Mouse (Mus musculus): ENCODE results near the gene Foxp1. TPM values are rescaled to one million over a fixed set of nuclear protein-coding genes. Genes with fewer than 3 reads are reported as not detected.

The Foxp1 gene
- polyA plus RNA-seq, 1 experiment from 2014 or later, result 91.9 TPM

DNA sequence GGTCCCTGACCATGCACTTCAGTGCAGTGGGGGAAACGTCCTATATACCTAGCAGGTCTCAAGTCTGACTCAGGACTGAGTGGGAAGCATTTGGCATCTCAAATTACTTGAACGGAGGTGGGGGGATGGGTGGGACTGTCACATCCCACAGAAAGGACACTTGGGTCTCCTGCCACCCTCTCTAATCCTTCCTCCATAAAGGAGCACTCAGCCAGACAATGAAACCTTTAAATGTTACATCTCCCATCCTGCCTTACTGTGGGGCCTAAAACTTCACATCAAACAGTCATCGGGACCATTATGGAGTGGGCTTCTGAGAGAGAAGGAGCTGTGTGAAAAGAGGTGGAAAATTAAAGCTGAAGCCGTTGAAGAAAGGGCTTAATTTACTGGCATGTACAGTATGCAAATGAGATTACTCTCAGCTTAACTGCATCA lies 321.2 kb downstream of the Foxp1 start:
- Histone ChIP-seq H3K9ac (ENCODE audit: low read depth, low read length) (no peak overlapping the region), H3K9me3 (ENCODE audit: control insufficient read depth, low read length) (no peaks in the 10 kb centered on the region), H3K27me3 (ENCODE audit: control insufficient read depth, insufficient read depth, low read length) (no peaks in the 10 kb centered on the region), H3K27ac (ENCODE audit: low read depth, low read length) (no peak overlapping the region), H3K4me2 (replicated peaks; ENCODE audit: low read depth, low read length) (no peak overlapping the region), H3K4me1 (replicated peaks; ENCODE audit: control insufficient read depth, insufficient read depth, low read length) (peaks cover 13% of the 10 kb centered on the region), H3K4me3 (ENCODE audit: low read depth, low read length) (no peak overlapping the region), H3K36me3 (ENCODE audit: control insufficient read depth, insufficient read depth, low read length) (no peaks in the 10 kb centered on the region)
- 0 out of 2 replicates have a peak, but pooled peaks have one; percentile 29 for ATAC-seq (ENCODE audit: low FRiP score)
- DNase-seq (ENCODE audit: low spot score), result peak; percentile 48
- WGBS, result 10% methylated on average over 4 of the region's 4 CpGs

DNA sequence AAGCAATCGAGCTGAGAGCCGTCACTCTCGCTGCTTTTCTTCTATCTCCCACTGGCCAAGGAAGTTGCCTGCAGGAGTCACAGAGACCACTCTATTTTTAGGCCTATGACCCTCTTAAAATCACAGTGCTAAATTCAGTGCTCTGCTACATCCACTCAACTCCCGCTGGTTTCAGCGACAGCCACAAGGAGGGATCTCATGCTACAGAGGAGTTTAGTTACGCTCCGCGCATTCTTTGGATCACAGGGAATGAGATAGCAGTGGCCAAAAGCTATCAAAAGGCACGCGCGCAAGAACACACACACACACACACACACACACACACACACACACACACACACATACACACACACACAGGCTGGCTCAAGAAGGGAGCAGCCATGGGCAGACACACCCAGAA lies 321.9 kb downstream of the Foxp1 start:
- no peaks in the 10 kb centered on the region for H3K27me3 ChIP-seq (ENCODE audit: control insufficient read depth, insufficient read depth, low read length)
- no peak overlapping the region for H3K4me2 ChIP-seq (replicated peaks; ENCODE audit: low read depth, low read length)
- H3K36me3 ChIP-seq (ENCODE audit: control insufficient read depth, insufficient read depth, low read length), result no peaks in the 10 kb centered on the region
- H3K9ac ChIP-seq (ENCODE audit: low read depth, low read length), result no peak overlapping the region
- no peak overlapping the region for H3K4me3 ChIP-seq (ENCODE audit: low read depth, low read length)
- peak; percentile 31; the same call in 1 of the 2 replicates for ATAC-seq (ENCODE audit: low FRiP score)
- H3K27ac ChIP-seq (ENCODE audit: low read depth, low read length), result no peak overlapping the region
- WGBS, result 6% methylated on average over 11 of the region's 11 CpGs
- peaks cover 10% of the 10 kb centered on the region for H3K4me1 ChIP-seq (replicated peaks; ENCODE audit: control insufficient read depth, insufficient read depth, low read length)
- no peak for DNase-seq (ENCODE audit: low spot score)
- H3K9me3 ChIP-seq (ENCODE audit: control insufficient read depth, low read length), result no peaks in the 10 kb centered on the region

DNA sequence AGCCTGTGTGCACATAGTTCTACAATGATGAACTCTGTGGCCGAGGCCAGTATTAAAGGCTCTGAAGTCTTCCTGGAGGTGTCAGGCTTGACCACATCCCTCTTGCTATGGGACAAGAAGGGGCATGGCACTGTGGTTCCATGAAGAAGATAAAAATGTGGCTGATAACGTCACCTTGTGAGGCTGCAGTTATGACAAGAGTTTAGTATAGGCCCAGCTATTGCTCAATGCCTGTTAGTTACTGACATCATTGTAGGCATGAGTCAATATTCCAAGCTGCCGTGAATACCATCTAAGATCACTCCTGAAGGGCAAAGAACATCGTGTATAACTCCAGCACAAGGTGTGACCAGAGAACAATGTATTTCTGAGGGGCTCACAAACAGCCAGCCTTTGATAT lies 323.2 kb downstream of the Foxp1 start:
- Histone ChIP-seq H3K9me3 (ENCODE audit: control insufficient read depth, low read length) (no peaks in the 10 kb centered on the region), H3K4me1 (replicated peaks; ENCODE audit: control insufficient read depth, insufficient read depth, low read length) (peaks cover 6% of the 10 kb centered on the region), H3K36me3 (ENCODE audit: control insufficient read depth, insufficient read depth, low read length) (no peaks in the 10 kb centered on the region), H3K27ac (ENCODE audit: low read depth, low read length) (no peak overlapping the region), H3K4me2 (replicated peaks; ENCODE audit: low read depth, low read length) (no peak overlapping the region), H3K9ac (ENCODE audit: low read depth, low read length) (no peak overlapping the region), H3K4me3 (ENCODE audit: low read depth, low read length) (no peak overlapping the region), H3K27me3 (ENCODE audit: control insufficient read depth, insufficient read depth, low read length) (no peaks in the 10 kb centered on the region)
- WGBS, result 86% methylated on average over 4 of the region's 4 CpGs
- ATAC-seq (ENCODE audit: low FRiP score), result no peak
- no peak for DNase-seq (ENCODE audit: low spot score)

DNA sequence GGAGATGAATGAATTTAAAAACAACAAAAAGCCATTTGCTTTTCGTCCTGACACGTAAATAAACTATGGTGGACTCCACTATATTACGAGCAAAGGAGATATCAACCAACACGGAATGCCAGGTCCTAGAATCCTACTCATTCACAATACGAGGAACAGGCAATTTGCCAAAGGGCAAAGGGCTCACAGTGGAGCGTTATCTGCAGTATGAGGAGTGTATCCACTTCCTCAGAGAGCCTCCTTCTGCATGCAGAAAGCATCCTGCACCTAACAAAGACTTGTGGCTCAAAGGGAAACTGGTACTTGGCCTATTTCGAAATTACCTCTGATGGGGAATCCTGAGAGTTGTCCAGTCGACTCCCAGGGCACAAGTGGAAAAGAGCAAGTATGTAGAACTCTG lies 328.8 kb downstream of the Foxp1 start:
- Histone ChIP-seq H3K9ac (ENCODE audit: low read depth, low read length) (no peak overlapping the region), H3K4me1 (replicated peaks; ENCODE audit: control insufficient read depth, insufficient read depth, low read length) (no peaks in the 10 kb centered on the region; the same call in 1 of the 2 replicates), H3K27me3 (ENCODE audit: control insufficient read depth, insufficient read depth, low read length) (no peaks in the 10 kb centered on the region), H3K27ac (ENCODE audit: low read depth, low read length) (no peak overlapping the region), H3K4me2 (replicated peaks; ENCODE audit: low read depth, low read length) (no peak overlapping the region), H3K9me3 (ENCODE audit: control insufficient read depth, low read length) (no peaks in the 10 kb centered on the region), H3K36me3 (ENCODE audit: control insufficient read depth, insufficient read depth, low read length) (no peaks in the 10 kb centered on the region), H3K4me3 (ENCODE audit: low read depth, low read length) (no peak overlapping the region)
- ATAC-seq (ENCODE audit: low FRiP score), result no peak
- DNase-seq (ENCODE audit: low spot score), result no peak
- WGBS, result 78% methylated on average over 8 of the region's 8 CpGs

DNA sequence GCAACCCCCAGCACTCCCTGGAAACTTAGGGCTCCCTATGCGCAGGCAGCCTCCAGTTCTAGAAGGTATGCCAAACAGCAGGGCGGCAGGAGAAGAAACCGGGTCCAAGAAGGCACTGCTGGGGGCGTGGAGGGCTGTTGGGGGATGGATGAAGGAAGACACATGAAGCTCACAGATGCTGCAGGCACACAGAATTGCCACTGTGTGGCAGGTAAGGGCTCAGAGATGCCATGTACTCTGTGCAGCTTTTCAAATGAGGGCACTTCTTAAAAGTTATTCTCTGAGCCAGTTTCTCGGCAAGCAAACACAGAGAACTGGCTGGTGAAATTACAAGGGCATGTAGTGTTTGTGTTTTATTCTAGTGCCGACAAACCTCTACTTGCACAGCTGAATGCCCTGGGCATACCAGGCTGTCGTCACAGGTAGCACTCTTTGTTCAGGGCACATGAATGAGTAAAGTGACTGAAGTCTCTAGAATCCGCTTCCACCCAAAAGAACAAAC lies 330.8 kb downstream of the Foxp1 start:
- no peak for ATAC-seq (ENCODE audit: low FRiP score)
- no peaks in the 10 kb centered on the region for H3K9me3 ChIP-seq (ENCODE audit: control insufficient read depth, low read length)
- no peaks in the 10 kb centered on the region for H3K27me3 ChIP-seq (ENCODE audit: control insufficient read depth, insufficient read depth, low read length)
- H3K27ac ChIP-seq (ENCODE audit: low read depth, low read length), result no peak overlapping the region
- no peak for DNase-seq (ENCODE audit: low spot score)
- H3K36me3 ChIP-seq (ENCODE audit: control insufficient read depth, insufficient read depth, low read length), result no peaks in the 10 kb centered on the region
- 58% methylated on average over 8 of the region's 8 CpGs for WGBS
- H3K4me1 ChIP-seq (replicated peaks; ENCODE audit: control insufficient read depth, insufficient read depth, low read length), result no peaks in the 10 kb centered on the region; the same call in 1 of the 2 replicates
- no peak overlapping the region for H3K4me2 ChIP-seq (replicated peaks; ENCODE audit: low read depth, low read length)
- no peak overlapping the region for H3K9ac ChIP-seq (ENCODE audit: low read depth, low read length)
- H3K4me3 ChIP-seq (ENCODE audit: low read depth, low read length), result no peak overlapping the region

DNA sequence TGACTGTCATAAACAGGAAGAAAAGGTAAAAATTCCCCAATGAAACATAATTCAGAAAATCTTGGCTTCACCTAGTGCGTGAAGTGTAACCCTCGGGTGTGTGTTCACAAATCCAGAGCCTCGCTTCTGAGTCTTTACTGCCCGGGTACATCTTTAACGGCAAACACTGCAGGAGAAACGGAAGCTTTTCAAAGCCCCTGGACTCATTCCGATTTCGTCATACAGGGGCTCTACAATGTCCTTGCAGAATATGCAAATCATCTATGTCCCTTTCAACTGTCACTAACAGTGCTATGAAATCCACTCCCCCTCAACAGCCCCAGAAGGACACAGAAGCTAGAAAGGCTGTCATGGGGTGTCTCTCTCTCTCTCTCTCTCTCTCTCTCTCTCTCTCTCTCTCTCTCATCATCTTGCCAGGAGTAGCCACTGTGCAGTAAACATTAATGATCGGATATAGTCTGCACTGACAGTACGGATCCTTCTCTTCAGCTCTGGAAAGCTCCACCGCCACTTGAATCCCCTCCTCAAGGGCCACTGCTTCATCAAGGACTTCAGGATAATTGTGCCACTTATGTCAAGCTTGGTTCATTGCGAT lies 331.4 kb downstream of the Foxp1 start:
- DNase-seq (ENCODE audit: low spot score) (no peak), ATAC-seq (ENCODE audit: low FRiP score) (no peak)
- H3K4me3 ChIP-seq (ENCODE audit: low read depth, low read length), result no peak overlapping the region
- H3K9me3 ChIP-seq (ENCODE audit: control insufficient read depth, low read length), result no peaks in the 10 kb centered on the region
- WGBS, result 72% methylated on average over 12 of the region's 12 CpGs
- no peak overlapping the region for H3K27ac ChIP-seq (ENCODE audit: low read depth, low read length)
- H3K9ac ChIP-seq (ENCODE audit: low read depth, low read length), result peak overlapping the region; percentile 23; the same call in 1 of the 2 replicates
- no peaks in the 10 kb centered on the region for H3K27me3 ChIP-seq (ENCODE audit: control insufficient read depth, insufficient read depth, low read length)
- no peaks in the 10 kb centered on the region; the same call in 1 of the 2 replicates for H3K4me1 ChIP-seq (replicated peaks; ENCODE audit: control insufficient read depth, insufficient read depth, low read length)
- no peak overlapping the region for H3K4me2 ChIP-seq (replicated peaks; ENCODE audit: low read depth, low read length)
- H3K36me3 ChIP-seq (ENCODE audit: control insufficient read depth, insufficient read depth, low read length), result no peaks in the 10 kb centered on the region

DNA sequence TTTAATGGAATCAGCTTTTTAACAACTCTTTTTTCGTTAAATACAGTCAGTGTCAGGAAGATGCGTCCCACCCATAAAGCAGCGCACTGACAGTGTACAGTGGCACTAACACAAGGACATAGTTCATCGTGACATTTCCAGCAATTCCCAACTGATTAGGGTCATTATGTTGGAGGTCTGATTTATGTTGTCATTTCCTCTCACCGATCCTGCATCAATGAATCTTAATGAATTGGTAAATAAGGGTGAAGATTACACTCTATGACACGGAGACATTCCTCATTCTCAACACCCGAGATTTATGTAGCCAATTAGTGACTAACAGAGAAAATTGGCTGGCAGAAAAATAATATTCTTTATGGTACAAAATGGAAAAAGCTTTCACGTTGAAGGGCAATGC lies 332.6 kb downstream of the Foxp1 start:
- 62% methylated on average over 8 of the region's 8 CpGs for WGBS
- Histone ChIP-seq H3K9ac (ENCODE audit: low read depth, low read length) (no peak overlapping the region), H3K4me3 (ENCODE audit: low read depth, low read length) (no peak overlapping the region), H3K27me3 (ENCODE audit: control insufficient read depth, insufficient read depth, low read length) (no peaks in the 10 kb centered on the region), H3K4me2 (replicated peaks; ENCODE audit: low read depth, low read length) (no peak overlapping the region), H3K4me1 (replicated peaks; ENCODE audit: control insufficient read depth, insufficient read depth, low read length) (no peaks in the 10 kb centered on the region; the same call in 1 of the 2 replicates), H3K36me3 (ENCODE audit: control insufficient read depth, insufficient read depth, low read length) (no peaks in the 10 kb centered on the region), H3K9me3 (ENCODE audit: control insufficient read depth, low read length) (no peaks in the 10 kb centered on the region), H3K27ac (ENCODE audit: low read depth, low read length) (no peak overlapping the region)
- ATAC-seq (ENCODE audit: low FRiP score) (peak; percentile 67), DNase-seq (ENCODE audit: low spot score) (no peak)

DNA sequence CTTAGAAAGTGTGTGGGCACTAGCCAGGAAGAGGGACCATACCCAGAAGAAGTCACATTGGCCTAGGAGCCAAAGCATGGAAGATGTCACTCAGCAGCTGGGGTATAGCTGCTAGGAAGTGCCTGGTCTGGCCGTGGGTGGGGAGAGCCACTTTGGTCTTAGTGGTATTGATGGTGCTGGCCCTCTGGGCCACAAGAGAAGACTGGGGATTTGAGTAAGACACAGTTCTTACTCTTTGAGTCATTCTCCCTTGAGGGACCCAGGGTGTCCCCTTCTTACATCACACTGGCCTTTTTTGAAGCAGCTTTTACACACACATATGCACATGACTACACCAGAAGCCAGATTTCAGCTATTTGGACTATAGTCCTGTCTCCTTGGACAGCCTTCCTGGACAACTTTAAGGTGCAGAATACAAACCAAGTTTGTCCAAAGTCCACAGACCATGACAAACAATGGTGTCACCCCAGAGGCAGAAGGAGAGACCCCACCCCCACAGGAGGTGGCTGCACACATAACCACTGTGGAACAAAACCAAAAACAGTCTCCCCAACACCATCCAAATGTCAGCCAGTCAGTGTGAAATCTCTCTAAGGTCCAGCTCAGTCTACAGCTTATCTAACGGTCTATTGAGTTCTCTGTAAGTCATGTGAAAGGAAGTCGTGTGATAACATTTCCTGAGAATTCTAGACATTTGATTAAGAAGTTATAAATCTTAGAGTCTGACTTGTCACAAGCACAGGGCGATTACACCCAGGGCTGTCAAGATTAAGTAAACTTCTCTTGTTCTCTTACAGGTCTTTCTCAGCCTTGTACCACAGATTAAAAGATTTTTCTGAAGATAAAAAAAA lies 333.9 kb downstream of the Foxp1 start:
- H3K4me1 ChIP-seq (replicated peaks; ENCODE audit: control insufficient read depth, insufficient read depth, low read length), result no peaks in the 10 kb centered on the region; the same call in 1 of the 2 replicates
- WGBS, result 67% methylated on average over 4 of the region's 4 CpGs
- H3K9me3 ChIP-seq (ENCODE audit: control insufficient read depth, low read length), result no peaks in the 10 kb centered on the region
- ATAC-seq (ENCODE audit: low FRiP score) (no peak), DNase-seq (ENCODE audit: low spot score) (no peak)
- no peak overlapping the region for H3K27ac ChIP-seq (ENCODE audit: low read depth, low read length)
- H3K4me3 ChIP-seq (ENCODE audit: low read depth, low read length), result no peak overlapping the region
- H3K27me3 ChIP-seq (ENCODE audit: control insufficient read depth, insufficient read depth, low read length), result no peaks in the 10 kb centered on the region
- H3K4me2 ChIP-seq (replicated peaks; ENCODE audit: low read depth, low read length), result no peak overlapping the region
- H3K9ac ChIP-seq (ENCODE audit: low read depth, low read length), result no peak overlapping the region
- no peaks in the 10 kb centered on the region for H3K36me3 ChIP-seq (ENCODE audit: control insufficient read depth, insufficient read depth, low read length)

All from hindbrain, embryonic 11.5 days (tissue).